Mouse (Mus musculus) bone marrow, adult 2 months (tissue): ENCODE data around the gene Akt2. TPM values are rescaled to one million over a fixed set of nuclear protein-coding genes. Genes with fewer than 3 reads are reported as not detected.
A peak's percentile ranks its signal among the peaks of the same experiment; 100 is the strongest.

Source experiments
- H3K27ac ChIP-seq: fragments of 200-500 bp; 2 replicates; pipeline ENCODE4 v1.5.1; 2012; ENCODE audit warnings: low read depth, mild to moderate bottlenecking, control low read depth, inconsistent platforms, low read length; ENCODE audit not compliant: control insufficient read depth, poor library complexity, insufficient read depth
- H3K4me1 ChIP-seq: fragments of 200-500 bp; 2 replicates; pipeline ENCODE4 v1.6.1; 2011; ENCODE audit warnings: low read length; ENCODE audit not compliant: control insufficient read depth, insufficient read depth
- H3K4me3 ChIP-seq: fragments of 200-500 bp; replicated peaks from 2 replicates; pipeline ENCODE3; 2011; ENCODE audit warnings: mild to moderate bottlenecking, low read depth, low read length, control low read depth; ENCODE audit not compliant: control insufficient read depth
- CTCF ChIP-seq: fragments of 200-500 bp; IDR thresholded peaks from 2 replicates; pipeline ENCODE4 v1.5.1; 2011; ENCODE audit warnings: low read length, control low read depth; ENCODE audit not compliant: control insufficient read depth, insufficient read depth
- POLR2A ChIP-seq: fragments of 200-500 bp; IDR thresholded peaks from 2 replicates; pipeline ENCODE4 v1.6.1; 2011; ENCODE audit warnings: low read depth, mild to moderate bottlenecking, control low read depth, low read length, borderline replicate concordance; ENCODE audit not compliant: control insufficient read depth
- WGBS: fragments of 180-500 bp; shearing (Covaris S2); methylation state at CpG from one replicate; pipeline ENCODE4 v1.1.7; 2018; 5-methylcytosine and 5-hydroxymethylcytosine counted together
- polyA plus RNA-seq: library from polyadenylated mRNA; stranded (reverse); fragments of >200 nt; gene quantifications from 2 replicates; pipeline ENCODE4 v1.2.4, GENCODE M21; 2011; ENCODE audit warnings: low replicate concordance; ENCODE audit not compliant: missing spikeins, insufficient read depth, insufficient read length

Akt2 gene
- polyA plus RNA-seq, 1 experiment = 71.2 TPM

- H3K4me3 ChIP-seq = peak within 1 kb of the TSS; percentile 44
Measured at GRCm38 (mm10) chr7:27688815-27689612, 97.7 kb downstream of the Akt2 start, which contains the start of gene Zfp607b. TSS of gene Zfp607b (plus strand) at chr7:27689340.

More at GRCm38 (mm10) chr7:27688815-27689612, 97.7 kb downstream of the Akt2 start, which contains the start of gene Zfp607b:
- H3K4me1 ChIP-seq = no peaks in the 10 kb centered on the region
- TF ChIP-seq POLR2A (no peak), CTCF (no peak)
- under 1% methylated on average over 19 of the region's 19 CpGs for WGBS
- no peak within 1 kb of the TSS for H3K27ac ChIP-seq

Other genes with a start within 250 kb of the Akt2 start
- gene Shkbp1, start 235.5 kb upstream of the Akt2 start, polyA plus RNA-seq = 44.6 and 80.0 TPM in 2 replicates
- not detected in 2 replicates for gene Gm20479, start 234.1 kb upstream of the Akt2 start, polyA plus RNA-seq
- gene Sptbn4, start 143.9 kb upstream of the Akt2 start, polyA plus RNA-seq = 0.11 and 0.62 TPM in 2 replicates
- gene Blvrb, start 143.6 kb upstream of the Akt2 start, polyA plus RNA-seq = 323 and 400 TPM in 2 replicates
- gene Sertad3, start 117.8 kb upstream of the Akt2 start, polyA plus RNA-seq = 34.3 and 61.0 TPM in 2 replicates
- gene Sertad1, start 104.6 kb upstream of the Akt2 start, polyA plus RNA-seq = 20.9 and 33.8 TPM in 2 replicates
- gene Prx, start 92.2 kb upstream of the Akt2 start, polyA plus RNA-seq = 0.79 and 3.4 TPM in 2 replicates
- 0.45 and 0.77 TPM in 2 replicates for gene Hipk4, start 68.3 kb upstream of the Akt2 start, polyA plus RNA-seq
- gene Pld3, start 38.3 kb upstream of the Akt2 start, polyA plus RNA-seq = 27.9 and 52.2 TPM in 2 replicates
- 8.1 and 19.0 TPM in 2 replicates for gene 2310022A10Rik, start 38.3 kb upstream of the Akt2 start, polyA plus RNA-seq
- gene Ttc9b, start 62.4 kb downstream of the Akt2 start, polyA plus RNA-seq = not detected in 2 replicates
- 3.8 and 6.5 TPM in 2 replicates for gene Map3k10, start 83.0 kb downstream of the Akt2 start, polyA plus RNA-seq
- 1.2 and 4.2 TPM in 2 replicates for gene Zfp607b, start 97.8 kb downstream of the Akt2 start, polyA plus RNA-seq
- 2.7 and 4.5 TPM in 2 replicates for gene Zfp60, start 139.8 kb downstream of the Akt2 start, polyA plus RNA-seq
- 2.0 and 3.8 TPM in 2 replicates for gene Zfp626, start 215.6 kb downstream of the Akt2 start, polyA plus RNA-seq
- 0.95 and 1.2 TPM in 2 replicates for gene Zfp59, start 247.1 kb downstream of the Akt2 start, polyA plus RNA-seq